In genomic region chr16:38119286-38119685, GRCm38 (mm10) we compare ENCODE assay signal across 21 mouse cellular contexts. TPM values are rescaled to one million over a fixed set of nuclear protein-coding genes. Genes with fewer than 3 reads are reported as not detected.
DNase-seq lines count a peak whose midpoint lies in the region; ATAC-seq and TF ChIP-seq lines count a peak whose summit lies in the region.
"Had no signal": no experiment of that assay in that cellular context is flagged by ENCODE, and none has a peak within 500 bp of the region (broad histone marks: within the 10 kb centered on the region; RNA-seq: fewer than 3 reads in every experiment).

No protein-coding gene starts in this region.

- no peak for TF ChIP-seq POLR2A in kidney, adult 2 months (IDR thresholded peaks at IDR 0.05; ENCODE audit: low read depth, low read length)
- no peak for TF ChIP-seq POLR2A in lung, adult 2 months (IDR thresholded peaks at IDR 0.05; ENCODE audit: borderline replicate concordance, extremely low read depth, low read depth, low read length)

- 92% methylated on average over 5 of the region's 5 CpGs for WGBS in neural tube, embryonic 14.5 days
- WGBS in kidney, adult 2 months: 43% methylated on average over 5 of the region's 5 CpGs
- 80% methylated on average over 5 of the region's 5 CpGs for WGBS in midbrain, embryonic 11.5 days
- WGBS in lung, adult 2 months: 81% methylated on average over 5 of the region's 5 CpGs

- no peak overlapping the region for H3K4me2 ChIP-seq in neural tube, embryonic 14.5 days (ENCODE audit: low read depth, low read length)
- H3K4me2 ChIP-seq in midbrain, embryonic 11.5 days: no peak overlapping the region
- H3K4me2 ChIP-seq: hindbrain, embryonic 14.5 days had no signal

- peaks cover 4% of the 10 kb centered on the region; the same call in 1 of the 2 replicates for H3K4me1 ChIP-seq in neural tube, embryonic 14.5 days (ENCODE audit: control insufficient read depth, insufficient read depth, low read length)
- peaks cover 25% of the 10 kb centered on the region for H3K4me1 ChIP-seq in kidney, adult 2 months (ENCODE audit: control insufficient read depth, insufficient read depth, low read length)
- H3K4me1 ChIP-seq in midbrain, embryonic 11.5 days (ENCODE audit: control insufficient read depth, insufficient read depth, low read length): no peaks in the 10 kb centered on the region
- peaks cover 4% of the 10 kb centered on the region; the same call in 1 of the 2 replicates for H3K4me1 ChIP-seq in lung, adult 2 months (ENCODE audit: control insufficient read depth, insufficient read depth, low read length)

- no peak for TF ChIP-seq CTCF in kidney, adult 2 months (conservative IDR thresholded peaks at IDR 0.05; ENCODE audit: insufficient read depth, insufficient read length, low read depth, low read length)
- TF ChIP-seq CTCF in lung, adult 2 months (IDR thresholded peaks at IDR 0.05; ENCODE audit: insufficient read depth, low read length): no peak

- H3K36me3 ChIP-seq in neural tube, embryonic 14.5 days (ENCODE audit: control insufficient read depth, insufficient read depth, low read length): no peaks in the 10 kb centered on the region
- no peaks in the 10 kb centered on the region for H3K36me3 ChIP-seq in kidney, adult 2 months (ENCODE audit: control insufficient read depth, insufficient read depth, low read length)
- 0 out of 2 replicates have a peak, but pooled peaks cover under 1% of the 10 kb centered on the region for H3K36me3 ChIP-seq in midbrain, embryonic 11.5 days (ENCODE audit: control insufficient read depth, insufficient read depth, low read length)

- peak; percentile 23; the same call in 1 of the 2 replicates for ATAC-seq in neural tube, embryonic 14.5 days (ENCODE audit: low read depth)
- ATAC-seq in midbrain, embryonic 11.5 days (ENCODE audit: low FRiP score): no peak
- ATAC-seq: forebrain, embryonic 16.5 days; inflammation-experienced regulatory T-cells, adult 6 months; lung, postnatal 0 days had no signal

- DNase-seq in neural tube, embryonic 10.5 days (ENCODE audit: extremely low spot score, low spot score): no peak
- DNase-seq in kidney, adult 2 months: peak; percentile 84
- DNase-seq in kidney, postnatal 10 days: peak; percentile 52
- no peak for DNase-seq in midbrain, embryonic 11.5 days (ENCODE audit: low spot score, missing footprints)
- DNase-seq in ovary, postnatal 14 days (ENCODE audit: low spot score): no peak
- DNase-seq in lung, adult 2 months: no peak
- DNase-seq: B cell, adult 2 months; cerebellum, adult 11-12 months; cerebellum, postnatal 10 days; gastrocnemius, postnatal 14 days; retina, postnatal 1 day; right cerebral cortex, postnatal 25 days; spleen, adult 18-20 months had no signal

- H3K4me3 ChIP-seq in neural tube, embryonic 14.5 days (ENCODE audit: low read depth, low read length): no peak overlapping the region
- no peak overlapping the region for H3K4me3 ChIP-seq in kidney, adult 2 months (ENCODE audit: insufficient read depth, low read depth, low read length)
- no peak overlapping the region for H3K4me3 ChIP-seq in midbrain, embryonic 11.5 days (ENCODE audit: low read depth, low read length)
- H3K4me3 ChIP-seq in lung, adult 2 months (replicated peaks; ENCODE audit: extremely low read depth, low read depth, low read length): no peak overlapping the region
- H3K4me3 ChIP-seq: forebrain, embryonic 10.5 days; midbrain, embryonic 10.5 days had no signal

- no peak overlapping the region for H3K9ac ChIP-seq in neural tube, embryonic 14.5 days (replicated peaks; ENCODE audit: low read depth, low read length)
- H3K9ac ChIP-seq in midbrain, embryonic 11.5 days (ENCODE audit: low read length): no peak overlapping the region
- H3K9ac ChIP-seq: hindbrain, embryonic 14.5 days had no signal

- H3K27ac ChIP-seq in neural tube, embryonic 14.5 days (ENCODE audit: low read depth, low read length): no peak overlapping the region
- no peak overlapping the region; the same call in 1 of the 2 replicates for H3K27ac ChIP-seq in kidney, adult 2 months (ENCODE audit: insufficient read depth, low read depth, low read length)
- H3K27ac ChIP-seq in midbrain, embryonic 11.5 days (ENCODE audit: low read depth, low read length): no peak overlapping the region
- H3K27ac ChIP-seq: forebrain, embryonic 10.5 days; hindbrain, embryonic 14.5 days; midbrain, embryonic 10.5 days had no signal

- H3K9me3 ChIP-seq in neural tube, embryonic 14.5 days (ENCODE audit: control insufficient read depth, low read length): no peaks in the 10 kb centered on the region
- no peaks in the 10 kb centered on the region for H3K9me3 ChIP-seq in midbrain, embryonic 11.5 days (ENCODE audit: control insufficient read depth, low read length)
- H3K9me3 ChIP-seq: forebrain, embryonic 10.5 days; midbrain, embryonic 10.5 days had no signal

- H3K27me3 ChIP-seq in neural tube, embryonic 14.5 days (ENCODE audit: control insufficient read depth, insufficient read depth, low read length): no peaks in the 10 kb centered on the region
- H3K27me3 ChIP-seq in kidney, adult 2 months (replicated peaks; ENCODE audit: control insufficient read depth, insufficient read depth, low read length): no peaks in the 10 kb centered on the region
- no peaks in the 10 kb centered on the region for H3K27me3 ChIP-seq in midbrain, embryonic 11.5 days (ENCODE audit: control insufficient read depth, insufficient read depth, low read length)
- H3K27me3 ChIP-seq: CH12.LX had no signal

RNA-seq across cellular contexts. Expression of gene Gsk3b, which starts 30.5 kb away (rescaled TPM):
- 171 and 209 TPM in 2 replicates for polyA plus RNA-seq in neural tube, embryonic 14.5 days (2014; fragmentation: Nextera tagmentation; extraction: Ambion mirVana)
- 10.1 and 12.0 TPM in 2 replicates for polyA plus RNA-seq in kidney, adult 2 months (2012; rRNA removed)
- 120 and 121 TPM in 2 replicates for polyA plus RNA-seq in midbrain, embryonic 11.5 days (2014; fragmentation: Nextera tagmentation; extraction: Ambion mirVana)
- polyA plus RNA-seq in lung, adult 2 months (2012; rRNA removed): 18.6 and 20.8 TPM in 2 replicates

Comparison
In these comparisons a context has a peak if more than half of its experiments do, and no peak if none do; other contexts are left out.
1. DNase-seq: peak in kidney, adult 2 months (single experiment) and kidney, postnatal 10 days (single experiment); none in neural tube, embryonic 10.5 days (single experiment), midbrain, embryonic 11.5 days (single experiment), ovary, postnatal 14 days (single experiment) and lung, adult 2 months (single experiment).